Mouse (Mus musculus): ENCODE data around the gene Irf2bp2.

DNA sequence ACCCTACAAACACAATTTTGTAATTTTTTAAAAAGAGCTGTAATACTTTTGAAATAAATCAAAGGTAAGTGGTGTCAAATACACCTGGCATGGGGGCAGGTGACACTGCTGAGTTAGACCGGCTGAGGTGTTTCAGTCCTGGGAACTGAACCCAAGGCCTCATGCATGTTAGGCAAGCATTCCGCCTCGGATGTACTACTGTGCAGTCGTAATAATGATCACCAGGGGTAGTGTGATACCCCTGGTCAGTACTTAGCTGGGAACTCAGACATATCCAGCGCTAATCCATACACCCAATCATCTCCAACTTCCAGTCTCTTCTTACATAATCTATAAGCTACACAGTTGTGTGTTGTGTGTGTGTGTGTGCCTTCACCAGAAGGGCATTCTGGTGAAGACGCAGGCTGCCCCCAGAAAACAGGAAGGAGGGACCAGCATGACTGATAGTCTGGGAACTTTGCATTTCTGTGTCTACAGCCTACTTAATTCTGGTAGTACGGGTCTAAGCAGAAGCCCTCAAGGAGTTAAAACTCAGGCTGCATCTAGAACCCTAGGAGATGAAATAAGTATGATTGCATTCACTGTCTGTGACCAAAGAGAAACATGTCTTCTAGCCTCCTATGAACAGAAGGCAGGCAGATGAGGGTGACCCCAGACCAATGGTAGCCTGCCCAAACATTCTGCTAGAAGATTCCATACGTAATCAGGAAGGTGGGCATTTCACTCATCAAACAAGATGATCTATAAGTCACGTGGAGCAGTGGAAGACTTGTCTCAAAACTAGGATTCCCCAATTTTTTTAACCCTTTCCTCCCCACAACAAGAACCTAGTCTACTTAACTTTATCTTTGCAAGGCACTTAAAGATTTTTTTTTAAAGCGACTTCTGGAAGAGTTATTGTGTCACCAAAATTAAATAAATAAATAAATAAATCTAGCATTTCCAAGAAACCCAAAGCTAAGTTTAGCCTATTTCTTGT is 6.9 kb downstream of the Irf2bp2 start:
- TF ChIP-seq POLR2A (IDR thresholded peaks at IDR 0.05; ENCODE audit: borderline replicate concordance, extremely low read depth, low read depth, low read length) (no peak), CTCF (IDR thresholded peaks at IDR 0.05; ENCODE audit: insufficient read depth, low read length) (no peak)
